Mouse (Mus musculus): Measurements from ENCODE around the gene Uts2b. TPM values are rescaled to one million over a fixed set of nuclear protein-coding genes. Genes with fewer than 3 reads are reported as not detected.
"Not testable (repeated sequence)": the region's sequence is repeated elsewhere in the genome, so short reads cannot be mapped to it uniquely, and the experiment has no call there.

Uts2b gene
- polyA plus RNA-seq, 1 experiment from 2014 or later, result not detected

DNA sequence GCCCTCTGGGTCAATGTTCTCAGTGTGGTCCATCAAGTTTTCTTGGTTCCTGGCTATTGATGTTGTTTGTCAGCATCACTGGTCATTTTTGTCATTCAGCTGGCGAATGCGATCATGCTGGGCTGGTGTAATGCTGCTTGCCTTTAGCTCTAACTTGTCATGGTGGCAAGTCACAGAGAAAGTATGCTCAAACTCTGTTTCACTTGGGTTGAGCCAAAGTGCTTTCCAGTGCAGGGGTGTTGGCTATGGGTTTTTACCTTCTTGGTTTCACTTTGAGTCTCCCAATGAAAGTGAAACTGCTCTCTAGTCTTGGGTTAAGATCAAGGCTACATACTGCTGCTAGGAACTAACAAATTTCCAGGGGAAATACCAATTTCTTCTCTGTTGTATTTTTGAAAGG, 20.8 kb downstream of the Uts2b start:
- Histone ChIP-seq H3K4me2 (ENCODE audit: low read depth, low read length) (no peak overlapping the region), H3K4me1 (ENCODE audit: control insufficient read depth, low read depth, low read length) (no peaks in the 10 kb centered on the region), H3K27me3 (ENCODE audit: control insufficient read depth, insufficient read depth, low read depth, low read length) (no peaks in the 10 kb centered on the region), H3K9me3 (replicated peaks; ENCODE audit: control insufficient read depth, low read length) (no peaks in the 10 kb centered on the region), H3K27ac (ENCODE audit: low read length) (no peak overlapping the region), H3K4me3 (ENCODE audit: low read depth, low read length) (no peak overlapping the region), H3K36me3 (ENCODE audit: control insufficient read depth, insufficient read depth) (no peaks in the 10 kb centered on the region), H3K9ac (ENCODE audit: low read depth, low read length) (no peak overlapping the region)
- WGBS (ENCODE audit: insufficient replicate concordance), result 72% methylated on average over 2 of the region's 2 CpGs
- no peak for ATAC-seq (ENCODE audit: low read depth)

DNA sequence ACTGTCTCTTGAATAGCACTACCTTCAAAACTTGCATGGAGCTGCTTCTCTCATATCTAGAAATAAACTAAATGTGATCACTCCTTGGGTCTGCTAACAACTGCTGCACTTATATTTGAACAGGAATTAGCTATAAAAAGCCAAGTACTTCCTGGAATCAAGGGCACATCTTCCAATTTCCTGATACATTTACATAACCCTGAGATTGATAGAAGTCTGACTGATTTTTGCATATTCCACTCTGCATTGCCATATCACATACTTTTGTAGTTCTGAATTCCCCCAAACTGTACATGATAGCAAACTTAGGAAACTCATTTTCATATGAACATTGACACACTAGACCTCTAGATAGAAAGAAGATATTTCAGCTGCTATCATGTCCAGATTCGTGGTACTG, 21.7 kb downstream of the Uts2b start:
- 26% methylated on average over 1 of the region's 1 CpGs for WGBS (ENCODE audit: insufficient replicate concordance)
- Histone ChIP-seq H3K27ac (ENCODE audit: low read length) (no peak overlapping the region), H3K9me3 (replicated peaks; ENCODE audit: control insufficient read depth, low read length) (no peaks in the 10 kb centered on the region), H3K36me3 (ENCODE audit: control insufficient read depth, insufficient read depth) (no peaks in the 10 kb centered on the region), H3K4me2 (ENCODE audit: low read depth, low read length) (no peak overlapping the region), H3K9ac (ENCODE audit: low read depth, low read length) (no peak overlapping the region), H3K4me1 (ENCODE audit: control insufficient read depth, low read depth, low read length) (no peaks in the 10 kb centered on the region), H3K27me3 (ENCODE audit: control insufficient read depth, insufficient read depth, low read depth, low read length) (no peaks in the 10 kb centered on the region), H3K4me3 (ENCODE audit: low read depth, low read length) (no peak overlapping the region)
- no peak for ATAC-seq (ENCODE audit: low read depth)

GRCm38 (mm10) chr16:27347521-27347920, 22.5 kb downstream of the Uts2b start:
- no peaks in the 10 kb centered on the region for H3K4me1 ChIP-seq (ENCODE audit: control insufficient read depth, low read depth, low read length)
- no peak overlapping the region for H3K9ac ChIP-seq (ENCODE audit: low read depth, low read length)
- H3K27me3 ChIP-seq (ENCODE audit: control insufficient read depth, insufficient read depth, low read depth, low read length), result no peaks in the 10 kb centered on the region
- WGBS (ENCODE audit: insufficient replicate concordance), result 45% methylated on average over 3 of the region's 3 CpGs
- H3K27ac ChIP-seq (ENCODE audit: low read length), result no peak overlapping the region
- no peaks in the 10 kb centered on the region for H3K36me3 ChIP-seq (ENCODE audit: control insufficient read depth, insufficient read depth)
- no peak overlapping the region for H3K4me3 ChIP-seq (ENCODE audit: low read depth, low read length)
- H3K9me3 ChIP-seq (replicated peaks; ENCODE audit: control insufficient read depth, low read length), result no peaks in the 10 kb centered on the region
- no peak for ATAC-seq (ENCODE audit: low read depth)
- H3K4me2 ChIP-seq (ENCODE audit: low read depth, low read length), result no peak overlapping the region

DNA sequence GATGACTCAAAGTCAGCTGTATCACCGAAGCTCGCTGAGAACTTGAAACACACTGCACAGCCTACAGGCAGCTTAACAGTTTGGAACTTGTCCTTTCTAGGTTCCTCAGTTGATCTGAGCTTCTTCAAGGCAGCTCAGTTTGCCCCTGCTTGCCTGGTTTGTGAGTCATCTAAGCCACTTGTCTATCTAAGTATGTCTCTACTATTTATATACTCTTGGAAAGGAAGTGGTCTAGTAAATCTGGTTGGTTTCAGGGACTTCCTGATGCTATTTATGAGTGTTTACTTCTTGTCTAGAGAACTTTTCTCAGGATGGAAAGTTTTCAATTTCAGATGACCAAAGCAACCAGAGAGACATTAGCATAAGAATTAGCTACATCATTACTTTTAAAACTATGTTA, 43.6 kb downstream of the Uts2b start:
- Histone ChIP-seq H3K27ac (ENCODE audit: low read length) (no peak overlapping the region), H3K9me3 (replicated peaks; ENCODE audit: control insufficient read depth, low read length) (no peaks in the 10 kb centered on the region), H3K4me3 (ENCODE audit: low read depth, low read length) (no peak overlapping the region), H3K36me3 (ENCODE audit: control insufficient read depth, insufficient read depth) (no peaks in the 10 kb centered on the region), H3K9ac (ENCODE audit: low read depth, low read length) (no peak overlapping the region), H3K4me2 (ENCODE audit: low read depth, low read length) (no peak overlapping the region), H3K27me3 (ENCODE audit: control insufficient read depth, insufficient read depth, low read depth, low read length) (no peaks in the 10 kb centered on the region), H3K4me1 (ENCODE audit: control insufficient read depth, low read depth, low read length) (no peaks in the 10 kb centered on the region)
- ATAC-seq (ENCODE audit: low read depth), result no peak
- 77% methylated on average over 2 of the region's 2 CpGs for WGBS (ENCODE audit: insufficient replicate concordance)

GRCm38 (mm10) chr16:27322047-27322446, 48.0 kb downstream of the Uts2b start:
- H3K9me3 ChIP-seq (replicated peaks; ENCODE audit: control insufficient read depth, low read length), result no peaks in the 10 kb centered on the region
- no peak overlapping the region for H3K27ac ChIP-seq (ENCODE audit: low read length)
- H3K27me3 ChIP-seq (ENCODE audit: control insufficient read depth, insufficient read depth, low read depth, low read length), result no peaks in the 10 kb centered on the region
- no peak overlapping the region for H3K4me3 ChIP-seq (ENCODE audit: low read depth, low read length)
- H3K36me3 ChIP-seq (ENCODE audit: control insufficient read depth, insufficient read depth), result no peaks in the 10 kb centered on the region
- ATAC-seq (ENCODE audit: low read depth), result no peak
- no peak overlapping the region for H3K9ac ChIP-seq (ENCODE audit: low read depth, low read length)
- no peaks in the 10 kb centered on the region for H3K4me1 ChIP-seq (ENCODE audit: control insufficient read depth, low read depth, low read length)
- no peak overlapping the region for H3K4me2 ChIP-seq (ENCODE audit: low read depth, low read length)

DNA sequence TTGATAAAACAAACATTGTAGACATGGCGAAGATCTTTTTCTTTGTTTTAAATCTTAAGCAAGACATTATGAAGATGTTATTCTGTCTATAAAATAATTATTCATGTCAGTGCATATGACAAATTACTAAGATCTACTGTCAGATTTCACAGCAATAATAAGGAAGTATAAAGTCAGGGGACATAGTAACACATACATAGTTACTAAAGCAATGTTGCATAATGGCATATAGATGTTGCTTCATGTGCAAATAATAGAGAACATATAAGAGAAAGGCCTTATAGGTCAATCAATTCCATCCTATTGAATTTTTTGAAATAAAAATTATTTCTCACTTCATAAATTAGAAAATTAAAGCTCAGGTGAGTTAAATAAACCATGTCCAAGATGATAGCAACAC, 50.9 kb downstream of the Uts2b start:
- Histone ChIP-seq H3K4me3 (ENCODE audit: low read depth, low read length) (no peak overlapping the region), H3K4me1 (ENCODE audit: control insufficient read depth, low read depth, low read length) (no peaks in the 10 kb centered on the region), H3K4me2 (ENCODE audit: low read depth, low read length) (no peak overlapping the region), H3K27ac (ENCODE audit: low read length) (no peak overlapping the region), H3K36me3 (ENCODE audit: control insufficient read depth, insufficient read depth) (no peaks in the 10 kb centered on the region), H3K27me3 (ENCODE audit: control insufficient read depth, insufficient read depth, low read depth, low read length) (no peaks in the 10 kb centered on the region), H3K9me3 (replicated peaks; ENCODE audit: control insufficient read depth, low read length) (no peaks in the 10 kb centered on the region), H3K9ac (ENCODE audit: low read depth, low read length) (no peak overlapping the region)
- ATAC-seq (ENCODE audit: low read depth), result no peak
- WGBS (ENCODE audit: insufficient replicate concordance), result 60% methylated on average over 1 of the region's 1 CpGs

GRCm38 (mm10) chr16:27307189-27307588, 62.9 kb downstream of the Uts2b start, which contains the start of gene Ostn:
Gene Ostn (plus strand): TSS chr16:27307489.
- WGBS (ENCODE audit: insufficient replicate concordance), result 48% methylated on average over 4 of the region's 4 CpGs
- ATAC-seq (ENCODE audit: low read depth), result not testable (repeated sequence)

More at GRCm38 (mm10) chr16:27307189-27307588, 62.9 kb downstream of the Uts2b start, which contains the start of gene Ostn:
- not testable (repeated sequence) for H3K9ac ChIP-seq (ENCODE audit: low read depth, low read length); H3K27ac ChIP-seq (ENCODE audit: low read length); H3K4me3 ChIP-seq (ENCODE audit: low read depth, low read length); H3K27me3 ChIP-seq (ENCODE audit: control insufficient read depth, insufficient read depth, low read depth, low read length); H3K4me2 ChIP-seq (ENCODE audit: low read depth, low read length); H3K36me3 ChIP-seq (ENCODE audit: control insufficient read depth, insufficient read depth); H3K4me1 ChIP-seq (ENCODE audit: control insufficient read depth, low read depth, low read length); H3K9me3 ChIP-seq (replicated peaks; ENCODE audit: control insufficient read depth, low read length)

Other genes starting within 250 kb of the Uts2b start
- gene Ostn, start 62.8 kb downstream of the Uts2b start, polyA plus RNA-seq (2015; fragmentation: Nextera tagmentation; extraction: Ambion mirVana), result not detected in 2 replicates
- gene Ccdc50, start 18.6 kb upstream of the Uts2b start, polyA plus RNA-seq (2015; fragmentation: Nextera tagmentation; extraction: Ambion mirVana), result 13.1 and 13.4 TPM in 2 replicates

Data from liver, embryonic 16.5 days (tissue).